Mouse (Mus musculus) MEL (cell line): ENCODE measurements around the gene Tmem102. TPM values are rescaled to one million over a fixed set of nuclear protein-coding genes. Genes with fewer than 3 reads are reported as not detected.

Experiments used
- DNase-seq: peaks from one replicate; pipeline ENCODE4 v3.0.0; 2011; ENCODE audit warnings: low read depth, low spot score
- H3K27ac ChIP-seq: 2 replicates; pipeline ENCODE4 v1.5.1; 2012; ENCODE audit warnings: low read depth, mild to moderate bottlenecking, control low read depth, low read length, moderate library complexity; ENCODE audit not compliant: control insufficient read depth
- H3K27me3 ChIP-seq, 2 experiments: fragments of 150-350 bp in 1 of 2; sonication (generic) in 1 of 2; 2 replicates each; pipeline ENCODE4 v1.6.1; 2012; ENCODE audit warnings: low read length in 2 of 2, mild to moderate bottlenecking in 2 of 2, improper control_type of control experiment in 1 of 2, moderate library complexity in 1 of 2; ENCODE audit not compliant: insufficient read depth in 2 of 2, control insufficient read depth in 1 of 2
- H3K36me3 ChIP-seq, 2 experiments: 2 replicates each; pipeline ENCODE4 v1.6.1; 2012 to 2014; ENCODE audit warnings: low read length in 2 of 2, improper control_type of control experiment in 1 of 2, inconsistent platforms in 1 of 2, mild to moderate bottlenecking in 1 of 2; ENCODE audit not compliant: insufficient read depth in 2 of 2, control insufficient read depth in 1 of 2
- H3K4me1 ChIP-seq, 2 experiments: fragments of 150-350 bp in 1 of 2; sonication (generic) in 1 of 2; 2 replicates each; pipeline ENCODE4 v1.6.1; 2012; ENCODE audit warnings: low read length in 2 of 2, improper control_type of control experiment in 1 of 2, mild to moderate bottlenecking in 1 of 2; ENCODE audit not compliant: insufficient read depth in 2 of 2, control insufficient read depth in 1 of 2
- H3K4me3 ChIP-seq, 2 experiments: fragments of 150-350 bp in 1 of 2; sonication (generic) in 1 of 2; 2 replicates each; pipeline ENCODE4 v1.5.1; 2012; ENCODE audit warnings: low read depth in 2 of 2, low read length in 2 of 2, mild to moderate bottlenecking in 2 of 2, moderate library complexity in 2 of 2, control low read depth in 1 of 2, improper control_type of control experiment in 1 of 2; ENCODE audit not compliant: control insufficient read depth in 1 of 2, insufficient read depth in 1 of 2
- H3K79me2 ChIP-seq: 2 replicates; pipeline ENCODE4 v1.6.1; 2012; ENCODE audit warnings: mild to moderate bottlenecking, low read length, moderate library complexity; ENCODE audit not compliant: control insufficient read depth, poor library complexity, insufficient read depth
- H3K9ac ChIP-seq: 2 replicates; pipeline ENCODE4 v1.6.1; 2012; ENCODE audit warnings: low read depth, mild to moderate bottlenecking, control low read depth, low read length, moderate library complexity; ENCODE audit not compliant: control insufficient read depth, poor library complexity, severe bottlenecking
- H3K9me3 ChIP-seq: fragments of 150-350 bp; sonication (generic); replicated peaks from 2 replicates; pipeline ENCODE4 v1.6.1; 2012; ENCODE audit warnings: mild to moderate bottlenecking, low read length, improper control_type of control experiment, moderate library complexity; ENCODE audit not compliant: insufficient read depth
- BHLHE40 ChIP-seq: IDR thresholded peaks from 2 replicates; pipeline ENCODE4 v1.6.1; 2012; ENCODE audit warnings: low read depth, mild to moderate bottlenecking, inconsistent platforms, low read length, improper control_type of control experiment, borderline replicate concordance
- CHD1 ChIP-seq: IDR thresholded peaks from 2 replicates; pipeline ENCODE4 v1.6.1; 2012; ENCODE audit warnings: low read depth, mild to moderate bottlenecking, inconsistent platforms, low read length, improper control_type of control experiment
- CTCF ChIP-seq, 3 experiments: IDR thresholded peaks in 2 of 3; conservative IDR thresholded peaks in 1 of 3; 2 replicates each; pipeline ENCODE4 v1.5.1; 2011 to 2012; ENCODE audit warnings: low read length in 3 of 3, low read depth in 2 of 3, mild to moderate bottlenecking in 2 of 3, improper control_type of control experiment in 1 of 3, inconsistent platforms in 1 of 3, mixed read lengths in 1 of 3, moderate library complexity in 1 of 3; ENCODE audit not compliant: control insufficient read depth in 1 of 3, insufficient read depth in 1 of 3, poor library complexity in 1 of 3, severe bottlenecking in 1 of 3
- EP300 ChIP-seq, 2 experiments: IDR thresholded peaks; 2 replicates each; pipeline ENCODE4 v1.6.1; 2011; ENCODE audit warnings: improper control_type of control experiment in 2 of 2, low read length in 2 of 2, low read depth in 1 of 2, mild to moderate bottlenecking in 1 of 2
- GATA1 ChIP-seq: IDR thresholded peaks from 2 replicates; pipeline ENCODE4 v1.6.1; 2011; ENCODE audit warnings: low read depth, low read length, improper control_type of control experiment
- KAT2A ChIP-seq: conservative IDR thresholded peaks from 2 replicates; pipeline ENCODE4 v1.6.1; 2012; ENCODE audit warnings: low read depth, low read length, improper control_type of control experiment, inconsistent platforms
- MAX ChIP-seq: IDR thresholded peaks from 2 replicates; pipeline ENCODE4 v1.6.1; 2011; ENCODE audit warnings: low read length, improper control_type of control experiment
- MYB ChIP-seq: IDR thresholded peaks from 2 replicates; pipeline ENCODE4 v1.6.1; 2011; ENCODE audit warnings: mild to moderate bottlenecking, low read depth, low read length, improper control_type of control experiment
- MYC ChIP-seq: IDR thresholded peaks from 2 replicates; pipeline ENCODE4 v1.6.1; 2011; ENCODE audit warnings: low read depth, mild to moderate bottlenecking, low read length, improper control_type of control experiment, moderate library complexity
- POLR2AphosphoS2 ChIP-seq: IDR thresholded peaks from 2 replicates; pipeline ENCODE4 v1.6.1; 2011; ENCODE audit warnings: low read length, improper control_type of control experiment
- SIN3A ChIP-seq: IDR thresholded peaks from 2 replicates; pipeline ENCODE4 v1.6.1; 2012; ENCODE audit warnings: low read length, improper control_type of control experiment, inconsistent platforms
- TCF12 ChIP-seq: IDR thresholded peaks from 2 replicates; pipeline ENCODE4 v1.6.1; 2014; ENCODE audit warnings: low read depth, mild to moderate bottlenecking, inconsistent platforms, low read length, improper control_type of control experiment, moderate library complexity
- UBTF ChIP-seq: IDR thresholded peaks from 2 replicates; pipeline ENCODE4 v1.6.1; 2012; ENCODE audit warnings: low read depth, mild to moderate bottlenecking, inconsistent platforms, low read length, improper control_type of control experiment, moderate library complexity, borderline replicate concordance; ENCODE audit not compliant: insufficient read depth
- USF1 ChIP-seq: IDR thresholded peaks from 2 replicates; pipeline ENCODE4 v1.6.1; 2014; ENCODE audit warnings: low read depth, mild to moderate bottlenecking, inconsistent platforms, low read length, improper control_type of control experiment, moderate library complexity
- USF2 ChIP-seq, 2 experiments: IDR thresholded peaks; 2 replicates each; pipeline ENCODE4 v1.6.1; 2011 to 2012; ENCODE audit warnings: improper control_type of control experiment in 2 of 2, low read length in 2 of 2, borderline replicate concordance in 1 of 2, inconsistent platforms in 1 of 2, low read depth in 1 of 2, mild to moderate bottlenecking in 1 of 2; ENCODE audit not compliant: insufficient read depth in 1 of 2
- ZC3H11A ChIP-seq: IDR thresholded peaks from 2 replicates; pipeline ENCODE4 v1.6.1; 2012; ENCODE audit warnings: low read depth, mild to moderate bottlenecking, inconsistent platforms, low read length, improper control_type of control experiment
- ZMIZ1 ChIP-seq: IDR thresholded peaks from 2 replicates; pipeline ENCODE4 v1.6.1; 2012; ENCODE audit warnings: low read depth, mild to moderate bottlenecking, inconsistent platforms, low read length, improper control_type of control experiment, moderate library complexity
- ZNF384 ChIP-seq: IDR thresholded peaks from 2 replicates; pipeline ENCODE4 v1.6.1; 2012; ENCODE audit warnings: low read depth, mild to moderate bottlenecking, inconsistent platforms, low read length, improper control_type of control experiment
- polyA plus RNA-seq, 2 experiments: library from polyadenylated mRNA; stranded (reverse) in 1 of 2; unstranded in 1 of 2; fragments of >175 nt in 1 of 2; fragments of >200 nt in 1 of 2; gene quantifications; 2 replicates each; pipeline versions ENCODE4 v1.2.1 to v1.2.4; 2012; ENCODE audit warnings: low replicate concordance in 2 of 2, low read depth in 1 of 2; ENCODE audit not compliant: insufficient read length in 2 of 2, insufficient read depth in 1 of 2, missing spikeins in 1 of 2
- total RNA-seq: library from RNA; depleted of rRNA; stranded (reverse); fragments of 300-350 nt; gene quantifications from 2 replicates; pipeline ENCODE4 v1.2.3, GENCODE M21; 2012

The Tmem102 gene
- total and polyA plus RNA-seq, 3 experiments, result 0.31 to 2.4 TPM; not detected in 1

GRCm38 (mm10) chr11:69778985-69779384 is 26.4 kb downstream of the Tmem102 start:
- Histone ChIP-seq H3K27ac (no peak overlapping the region), H3K36me3 (peaks cover 0 to under 1% of the 10 kb centered on the region in 2 experiments; a peak in 2 of 4 replicates), H3K9me3 (no peaks in the 10 kb centered on the region), H3K27me3 (no peaks in the 10 kb centered on the region), H3K4me3 (no peak overlapping the region), H3K9ac (no peak overlapping the region), H3K79me2 (no peaks in the 10 kb centered on the region), H3K4me1 (no peaks in the 10 kb centered on the region)
- TF ChIP-seq GATA1, result no peak
- no peak for TF ChIP-seq POLR2AphosphoS2
- no peak for TF ChIP-seq BHLHE40
- no peak for TF ChIP-seq ZC3H11A
- TF ChIP-seq USF2 (IDR thresholded peaks at IDR 0.05; ENCODE audit: borderline replicate concordance in 1 of 2, insufficient read depth in 1 of 2, low read depth in 1 of 2, low read length in 2 of 2), result no peak
- TF ChIP-seq MYC, result no peak
- DNase-seq, result no peak

GRCm38 (mm10) chr11:69778258-69778982 is 27.0 kb downstream of the Tmem102 start:
- Histone ChIP-seq H3K27ac (no peak overlapping the region), H3K27me3 (no peaks in the 10 kb centered on the region), H3K4me1 (no peaks in the 10 kb centered on the region), H3K79me2 (no peaks in the 10 kb centered on the region), H3K9ac (no peak overlapping the region), H3K9me3 (no peaks in the 10 kb centered on the region)
- no peak for DNase-seq
- TF ChIP-seq UBTF, result no peak
- TF ChIP-seq MAX, result no peak
- no peak for TF ChIP-seq SIN3A
- TF ChIP-seq ZMIZ1, result no peak
- no peak for TF ChIP-seq CTCF (IDR thresholded peaks at IDR 0.05 in 2 of 3, conservative IDR thresholded peaks at IDR 0.05 in 1 of 3; ENCODE audit: control insufficient read depth in 1 of 3, insufficient read depth in 1 of 3, low read depth in 2 of 3, low read length in 3 of 3, poor library complexity in 1 of 3, severe bottlenecking in 1 of 3)
- no peak for TF ChIP-seq USF1
- no peak for TF ChIP-seq CHD1
- TF ChIP-seq MYB, result no peak
- no peak for TF ChIP-seq KAT2A
- TF ChIP-seq TCF12, result no peak
- TF ChIP-seq ZNF384, result no peak
- TF ChIP-seq EP300 (IDR thresholded peaks at IDR 0.05; ENCODE audit: low read depth in 1 of 2, low read length in 2 of 2), result no peak
- TF ChIP-seq, all 39 proteins: peak for 0
- no peaks in the 10 kb centered on the region for H3K36me3 ChIP-seq
- no peak overlapping the region for H3K4me3 ChIP-seq
